Mouse (Mus musculus) embryonic fibroblast, embryonic 13.5 days (primary cell): ENCODE measurements at regions not wholly inside any gene's neighbourhood (a gene's known extent, or its start where the extent isn't known, plus 50 kb on each side); places are given as distances from the start of the nearest gene placed in this dataset.

Experiments
- CTCF ChIP-seq: IDR thresholded peaks from 2 replicates; pipeline ENCODE4 v1.5.1; 2011; ENCODE audit warnings: mild to moderate bottlenecking, control low read depth, low read length, moderate library complexity, borderline replicate concordance; ENCODE audit not compliant: insufficient read depth
- POLR2A ChIP-seq: IDR thresholded peaks from 2 replicates; pipeline ENCODE4 v1.6.1; 2011; ENCODE audit warnings: low read depth, mild to moderate bottlenecking, control low read depth, low read length, moderate library complexity

- TF ChIP-seq POLR2A (no peak), CTCF (no peak)
Measured at GRCm38 (mm10) chr12:110376062-110376837, 70.7 kb upstream of the Ppp2r5c start.
